Mouse (Mus musculus) lung, embryonic 16.5 days (tissue): ENCODE measurements around the gene Iqcn. TPM values are rescaled to one million over a fixed set of nuclear protein-coding genes. Genes with fewer than 3 reads are reported as not detected.
A peak's percentile ranks its signal among the peaks of the same experiment; 100 is the strongest.

Experiments used
- ATAC-seq: fragments of 200-750 bp; cut with Nextera tagmentation; 2 replicates; pipeline ENCODE4 v1.8.0; 2017; ENCODE audit warnings: low read depth, mild to moderate bottlenecking, moderate library complexity
- H3K27ac ChIP-seq: fragments of 300-500 bp; sonication (generic); 2 replicates; pipeline ENCODE4 v1.5.1; 2014; ENCODE audit warnings: mild to moderate bottlenecking, control low read depth, low read length
- H3K27me3 ChIP-seq: fragments of 300-500 bp; sonication (generic); 2 replicates; pipeline ENCODE4 v1.6.1; 2014; ENCODE audit warnings: low read depth, low read length, mixed read lengths; ENCODE audit not compliant: control insufficient read depth, insufficient read depth
- H3K36me3 ChIP-seq: fragments of 300-500 bp; sonication (generic); 2 replicates; pipeline ENCODE4 v1.6.1; 2014; ENCODE audit warnings: low read length; ENCODE audit not compliant: control insufficient read depth, insufficient read depth
- H3K4me1 ChIP-seq: fragments of 300-500 bp; sonication (generic); replicated peaks from 2 replicates; pipeline ENCODE4 v1.6.1; 2014; ENCODE audit warnings: low read length, mixed read lengths; ENCODE audit not compliant: control insufficient read depth, insufficient read depth
- H3K4me2 ChIP-seq: fragments of 300-500 bp; sonication (generic); 2 replicates; pipeline ENCODE4 v1.6.1; 2014; ENCODE audit warnings: low read depth, low read length, control low read depth
- H3K4me3 ChIP-seq: fragments of 300-500 bp; sonication (generic); 2 replicates; pipeline ENCODE4 v1.5.1; 2014; ENCODE audit warnings: mild to moderate bottlenecking, low read length, control low read depth
- H3K9ac ChIP-seq: fragments of 300-500 bp; sonication (generic); 2 replicates; pipeline ENCODE4 v1.6.1; 2014; ENCODE audit warnings: low read length, control low read depth
- H3K9me3 ChIP-seq: fragments of 300-500 bp; sonication (generic); 2 replicates; pipeline ENCODE4 v1.6.1; 2016; ENCODE audit warnings: low read length; ENCODE audit not compliant: control insufficient read depth
- WGBS: fragments of 180-500 bp; shearing (Covaris S2); extraction: QIAGEN DNeasy Blood & Tissue Kit; methylation state at CpG from one replicate; pipeline ENCODE4 v1.1.7; 2014; 5-methylcytosine and 5-hydroxymethylcytosine counted together
- polyA plus RNA-seq: library from polyadenylated mRNA; unstranded; fragments of >200 nt; fragmentation: Nextera tagmentation; extraction: Ambion mirVana; gene quantifications from 2 replicates; pipeline ENCODE4 v1.2.1, GENCODE M21; 2015

Gene Iqcn
- polyA plus RNA-seq, 1 experiment from 2014 or later: not detected

- H3K27ac ChIP-seq: peak within 1 kb of the TSS; percentile 58
- 1% methylated on average over 55 of the region's 55 CpGs for WGBS
- peaks cover 12% of the 10 kb centered on the region for H3K36me3 ChIP-seq
- H3K9me3 ChIP-seq: no peaks in the 10 kb centered on the region
- H3K9ac ChIP-seq: peak within 1 kb of the TSS; percentile 86
- H3K4me1 ChIP-seq: peaks cover 22% of the 10 kb centered on the region
- peak; percentile 96 for ATAC-seq
- no peaks in the 10 kb centered on the region for H3K27me3 ChIP-seq
- H3K4me2 ChIP-seq: peak within 1 kb of the TSS; percentile 99
- H3K4me3 ChIP-seq: peak within 1 kb of the TSS; percentile 70
Measured at GRCm38 (mm10) chr8:70760775-70761406, 57.6 kb downstream of the Iqcn start, which contains the start of gene Mpv17l2. Mpv17l2 (minus strand) TSS chr8:70760946.

- ATAC-seq: no peak
- Histone ChIP-seq H3K4me2 (no peak overlapping the region), H3K27ac (no peak overlapping the region), H3K4me3 (no peak overlapping the region), H3K9me3 (no peaks in the 10 kb centered on the region), H3K9ac (no peak overlapping the region), H3K4me1 (peaks cover 32% of the 10 kb centered on the region), H3K36me3 (peaks cover 4% of the 10 kb centered on the region; the same call in 1 of the 2 replicates), H3K27me3 (no peaks in the 10 kb centered on the region)
- 81% methylated on average over 1 of the region's 1 CpGs for WGBS
Measured at GRCm38 (mm10) chr8:70762118-70762517, 58.9 kb downstream of the Iqcn start.

- Histone ChIP-seq H3K4me2 (no peak overlapping the region), H3K9ac (no peak overlapping the region), H3K9me3 (no peaks in the 10 kb centered on the region), H3K4me1 (peaks cover 32% of the 10 kb centered on the region), H3K4me3 (no peak overlapping the region), H3K27ac (no peak overlapping the region), H3K36me3 (peaks cover 2% of the 10 kb centered on the region), H3K27me3 (no peaks in the 10 kb centered on the region)
- ATAC-seq: no peak
- 10% methylated on average over 3 of the region's 3 CpGs for WGBS
Measured at GRCm38 (mm10) chr8:70763354-70763753, 60.1 kb downstream of the Iqcn start.

GRCm38 (mm10) chr8:70764026-70764425 lies 60.8 kb downstream of the Iqcn start:
- Histone ChIP-seq H3K9ac (no peak overlapping the region), H3K9me3 (no peaks in the 10 kb centered on the region), H3K4me3 (no peak overlapping the region), H3K4me2 (no peak overlapping the region), H3K36me3 (peaks cover 6% of the 10 kb centered on the region), H3K27ac (no peak overlapping the region), H3K4me1 (peaks cover 25% of the 10 kb centered on the region), H3K27me3 (no peaks in the 10 kb centered on the region)
- 62% methylated on average over 8 of the region's 8 CpGs for WGBS
- ATAC-seq: no peak

- Histone ChIP-seq H3K27ac (no peak overlapping the region), H3K9me3 (no peaks in the 10 kb centered on the region), H3K4me1 (peaks cover 20% of the 10 kb centered on the region), H3K9ac (no peak overlapping the region), H3K4me2 (no peak overlapping the region), H3K27me3 (no peaks in the 10 kb centered on the region), H3K36me3 (peaks cover 6% of the 10 kb centered on the region), H3K4me3 (no peak overlapping the region)
- 91% methylated on average over 13 of the region's 13 CpGs for WGBS
- no peak for ATAC-seq
Measured at GRCm38 (mm10) chr8:70764676-70765075, 61.4 kb downstream of the Iqcn start.

- peak overlapping the region; percentile 95 for H3K4me2 ChIP-seq
- no peak for ATAC-seq
- peak overlapping the region; percentile 73 for H3K9ac ChIP-seq
- H3K4me1 ChIP-seq: peaks cover 13% of the 10 kb centered on the region
- H3K9me3 ChIP-seq: no peaks in the 10 kb centered on the region
- peaks cover 6% of the 10 kb centered on the region for H3K36me3 ChIP-seq
- no peaks in the 10 kb centered on the region for H3K27me3 ChIP-seq
- no peak overlapping the region for H3K27ac ChIP-seq
- H3K4me3 ChIP-seq: peak overlapping the region; percentile 57
- 63% methylated on average over 9 of the region's 9 CpGs for WGBS
Measured at GRCm38 (mm10) chr8:70765329-70765728, 62.1 kb downstream of the Iqcn start.

- H3K27ac ChIP-seq: peak overlapping the region; percentile 60
- WGBS: under 1% methylated on average over 34 of the region's 34 CpGs
Measured at GRCm38 (mm10) chr8:70765838-70766570, 62.7 kb downstream of the Iqcn start.

GRCm38 (mm10) chr8:70766571-70767440 lies 63.5 kb downstream of the Iqcn start:
- Histone ChIP-seq H3K4me3 (peak overlapping the region; percentile 57), H3K9ac (peak overlapping the region; percentile 73), H3K27ac (peak overlapping the region; percentile 60), H3K9me3 (no peaks in the 10 kb centered on the region), H3K4me1 (peaks cover 13% of the 10 kb centered on the region), H3K36me3 (peaks cover 13% of the 10 kb centered on the region), H3K4me2 (peak overlapping the region; percentile 95), H3K27me3 (no peaks in the 10 kb centered on the region)
- 7% methylated on average over 21 of the region's 21 CpGs for WGBS
- peak; percentile 67 for ATAC-seq

More at GRCm38 (mm10) chr8:70765838-70766570, 62.7 kb downstream of the Iqcn start:
- Histone ChIP-seq H3K4me3 (peak overlapping the region; percentile 57), H3K36me3 (peaks cover 10% of the 10 kb centered on the region), H3K9ac (peak overlapping the region; percentile 73), H3K27me3 (no peaks in the 10 kb centered on the region), H3K4me1 (peaks cover 13% of the 10 kb centered on the region), H3K9me3 (no peaks in the 10 kb centered on the region), H3K4me2 (peak overlapping the region; percentile 95)
- ATAC-seq: 0 out of 2 replicates have a peak, but pooled peaks have one; percentile 3
